Mouse (Mus musculus) heart, adult 9 months (tissue): ENCODE results near the gene Slc6a8.
A peak's percentile ranks its signal among the peaks of the same experiment; 100 is the strongest.

Source experiments
- DNase-seq, 2 experiments: peaks; one replicate each; pipeline ENCODE4 v3.0.0; 2022; ENCODE audit warnings: low spot score in 2 of 2

The Slc6a8 gene

GRCm38 (mm10) chrX:73672879-73673618 lies at the start of gene Slc6a8:
TSS of gene Slc6a8 (plus strand) at chrX:73673150.
- peak; percentile 55 to 71 for DNase-seq

GRCm38 (mm10) chrX:73626981-73627380 lies 46.0 kb upstream of the Slc6a8 start:
- no peak for DNase-seq

- no peak for DNase-seq
These were observed 37.5 kb upstream of the Slc6a8 start for GRCm38 (mm10) chrX:73635425-73635824.

- no peak for DNase-seq
These were observed 35.5 kb upstream of the Slc6a8 start for GRCm38 (mm10) chrX:73637415-73637814.

- peak; percentile 14 to 17 for DNase-seq
These were observed 33.7 kb upstream of the Slc6a8 start, which contains the start of gene Dusp9 for GRCm38 (mm10) chrX:73639255-73639675. TSS of gene Dusp9 (plus strand) at chrX:73639419.

- no peak for DNase-seq
These were observed 33.0 kb upstream of the Slc6a8 start for GRCm38 (mm10) chrX:73639901-73640469.

GRCm38 (mm10) chrX:73645121-73645520 lies 27.8 kb upstream of the Slc6a8 start:
- DNase-seq, result no peak

- no peak for DNase-seq
These were observed 22.1 kb upstream of the Slc6a8 start for GRCm38 (mm10) chrX:73650869-73651268.

- no peak for DNase-seq
These were observed 19.6 kb upstream of the Slc6a8 start for GRCm38 (mm10) chrX:73653392-73653791.

GRCm38 (mm10) chrX:73654177-73654576 lies 18.8 kb upstream of the Slc6a8 start:
- DNase-seq, result peak in 1 of 2 experiments; percentile 35

GRCm38 (mm10) chrX:73655529-73655928 lies 17.4 kb upstream of the Slc6a8 start:
- no peak for DNase-seq

- no peak for DNase-seq
These were observed 14.6 kb upstream of the Slc6a8 start for GRCm38 (mm10) chrX:73658391-73658790.

GRCm38 (mm10) chrX:73658936-73659574 lies 13.9 kb upstream of the Slc6a8 start:
- DNase-seq, result no peak

- no peak for DNase-seq
These were observed 13.2 kb upstream of the Slc6a8 start, which contains the start of gene Pnck for GRCm38 (mm10) chrX:73659575-73660283. TSS of gene Pnck (minus strand) at chrX:73660117.

GRCm38 (mm10) chrX:73660284-73660665 lies 12.7 kb upstream of the Slc6a8 start:
- DNase-seq, result no peak

GRCm38 (mm10) chrX:73663143-73663542 lies 9.8 kb upstream of the Slc6a8 start:
- no peak for DNase-seq

GRCm38 (mm10) chrX:73672031-73672431 lies 919 bp upstream of the Slc6a8 start:
- peak; percentile 19 to 31 for DNase-seq

GRCm38 (mm10) chrX:73673619-73673967 lies 643 bp downstream of the Slc6a8 start:
- peak in 1 of 2 experiments; percentile 10 for DNase-seq

- DNase-seq, result peak; percentile 21 to 52
These were observed 1.2 kb downstream of the Slc6a8 start for GRCm38 (mm10) chrX:73673968-73674661.

- DNase-seq, result no peak
These were observed 2.3 kb downstream of the Slc6a8 start for GRCm38 (mm10) chrX:73675231-73675630.

GRCm38 (mm10) chrX:73676668-73677067 lies 3.7 kb downstream of the Slc6a8 start:
- DNase-seq, result no peak

GRCm38 (mm10) chrX:73684156-73684555 lies 11.2 kb downstream of the Slc6a8 start:
- DNase-seq, result no peak
